Mouse (Mus musculus) thymus, adult 2 months (tissue): ENCODE results near the gene Snap25. TPM values are rescaled to one million over a fixed set of nuclear protein-coding genes. Genes with fewer than 3 reads are reported as not detected.

ENCODE experiments used
- DNase-seq: peaks from one replicate; pipeline ENCODE4 v3.0.0; 2021
- H3K27ac ChIP-seq: fragments of 200-500 bp; 2 replicates; pipeline ENCODE4 v1.5.1; 2012; ENCODE audit warnings: low read length, control low read depth; ENCODE audit not compliant: control insufficient read depth, insufficient read depth
- H3K27me3 ChIP-seq: fragments of 200-500 bp; 2 replicates; pipeline ENCODE4 v1.6.1; 2012; ENCODE audit warnings: mild to moderate bottlenecking, low read length, moderate library complexity, mixed read lengths; ENCODE audit not compliant: control insufficient read depth, insufficient read depth
- H3K36me3 ChIP-seq: fragments of 200-500 bp; 2 replicates; pipeline ENCODE4 v1.6.1; 2012; ENCODE audit warnings: mild to moderate bottlenecking, low read length, moderate library complexity; ENCODE audit not compliant: control insufficient read depth, insufficient read depth
- H3K4me1 ChIP-seq: fragments of 200-500 bp; replicated peaks from 2 replicates; pipeline ENCODE4 v1.6.1; 2012; ENCODE audit warnings: low read length; ENCODE audit not compliant: control insufficient read depth, insufficient read depth
- H3K4me3 ChIP-seq: fragments of 200-500 bp; 2 replicates; pipeline ENCODE4 v1.5.1; 2012; ENCODE audit warnings: mild to moderate bottlenecking, low read length, control low read depth, moderate library complexity; ENCODE audit not compliant: control insufficient read depth, insufficient read depth
- CTCF ChIP-seq: fragments of 200-500 bp; IDR thresholded peaks from 2 replicates; pipeline ENCODE4 v1.5.1; 2012; ENCODE audit warnings: mild to moderate bottlenecking, control low read depth, low read length, moderate library complexity, borderline replicate concordance; ENCODE audit not compliant: control insufficient read depth, poor library complexity, insufficient read depth; ENCODE audit errors: extremely low read depth
- POLR2A ChIP-seq: fragments of 200-500 bp; IDR thresholded peaks from 2 replicates; pipeline ENCODE4 v1.6.1; 2012; ENCODE audit warnings: mild to moderate bottlenecking, low read length, control low read depth, moderate library complexity; ENCODE audit not compliant: control insufficient read depth, poor library complexity, insufficient read depth; ENCODE audit errors: extremely low read depth
- WGBS: fragments of 180-500 bp; shearing (Covaris S2); methylation state at CpG from one replicate; pipeline ENCODE4 v1.1.7; 2018; 5-methylcytosine and 5-hydroxymethylcytosine counted together
- polyA plus RNA-seq: library from polyadenylated mRNA; depleted of rRNA; stranded (reverse); fragments of >200 nt; gene quantifications from 2 replicates; pipeline ENCODE4 v1.2.3, GENCODE M21; 2012

The Snap25 gene
- polyA plus RNA-seq, 1 experiment = 0.08 TPM

GRCm38 (mm10) chr2:136780268-136780667 is 67.0 kb downstream of the Snap25 start:
- H3K4me1 ChIP-seq = no peaks in the 10 kb centered on the region
- DNase-seq = no peak
- TF ChIP-seq POLR2A = no peak
- no peak for TF ChIP-seq CTCF
- H3K27me3 ChIP-seq = no peaks in the 10 kb centered on the region
- no peaks in the 10 kb centered on the region for H3K36me3 ChIP-seq
- H3K27ac ChIP-seq = no peak overlapping the region
- H3K4me3 ChIP-seq = no peak overlapping the region

GRCm38 (mm10) chr2:136784310-136784709 is 71.1 kb downstream of the Snap25 start:
- no peaks in the 10 kb centered on the region for H3K36me3 ChIP-seq
- 89% methylated on average over 4 of the region's 4 CpGs for WGBS
- H3K4me1 ChIP-seq = no peaks in the 10 kb centered on the region
- no peak for DNase-seq
- H3K27me3 ChIP-seq = no peaks in the 10 kb centered on the region
- TF ChIP-seq POLR2A (no peak), CTCF (no peak)
- H3K27ac ChIP-seq = no peak overlapping the region
- H3K4me3 ChIP-seq = no peak overlapping the region

GRCm38 (mm10) chr2:136788379-136788778 is 75.1 kb downstream of the Snap25 start:
- no peaks in the 10 kb centered on the region for H3K4me1 ChIP-seq
- H3K4me3 ChIP-seq = no peak overlapping the region
- no peaks in the 10 kb centered on the region for H3K27me3 ChIP-seq
- H3K36me3 ChIP-seq = no peaks in the 10 kb centered on the region
- TF ChIP-seq CTCF (no peak), POLR2A (no peak)
- WGBS = 69% methylated on average over 4 of the region's 4 CpGs
- no peak for DNase-seq
- H3K27ac ChIP-seq = no peak overlapping the region

- WGBS = 89% methylated on average over 1 of the region's 1 CpGs
- Histone ChIP-seq H3K27ac (no peak overlapping the region), H3K4me3 (no peak overlapping the region), H3K4me1 (no peaks in the 10 kb centered on the region), H3K36me3 (no peaks in the 10 kb centered on the region), H3K27me3 (no peaks in the 10 kb centered on the region)
- no peak for DNase-seq
- TF ChIP-seq CTCF (no peak), POLR2A (no peak)
Measured at GRCm38 (mm10) chr2:136796518-136796917, 83.3 kb downstream of the Snap25 start.

GRCm38 (mm10) chr2:136798887-136799430 is 85.7 kb downstream of the Snap25 start:
- H3K27me3 ChIP-seq = no peaks in the 10 kb centered on the region
- no peak overlapping the region for H3K4me3 ChIP-seq
- 71% methylated on average over 2 of the region's 2 CpGs for WGBS
- H3K36me3 ChIP-seq = no peaks in the 10 kb centered on the region
- no peak for DNase-seq
- TF ChIP-seq CTCF (no peak), POLR2A (no peak)
- no peak overlapping the region for H3K27ac ChIP-seq
- no peaks in the 10 kb centered on the region for H3K4me1 ChIP-seq

- Histone ChIP-seq H3K4me3 (no peak overlapping the region), H3K27ac (no peak overlapping the region), H3K27me3 (no peaks in the 10 kb centered on the region), H3K36me3 (no peaks in the 10 kb centered on the region), H3K4me1 (no peaks in the 10 kb centered on the region)
- no peak for DNase-seq
- no peak for TF ChIP-seq POLR2A
- no peak for TF ChIP-seq CTCF
Measured at GRCm38 (mm10) chr2:136801102-136801501, 87.8 kb downstream of the Snap25 start.

GRCm38 (mm10) chr2:136802076-136802475 is 88.8 kb downstream of the Snap25 start:
- Histone ChIP-seq H3K4me3 (no peak overlapping the region), H3K36me3 (no peaks in the 10 kb centered on the region), H3K27ac (no peak overlapping the region), H3K4me1 (no peaks in the 10 kb centered on the region), H3K27me3 (no peaks in the 10 kb centered on the region)
- WGBS = 79% methylated on average over 3 of the region's 3 CpGs
- DNase-seq = no peak
- no peak for TF ChIP-seq CTCF
- no peak for TF ChIP-seq POLR2A
